Mouse (Mus musculus): ENCODE data around the gene St8sia6.

DNA sequence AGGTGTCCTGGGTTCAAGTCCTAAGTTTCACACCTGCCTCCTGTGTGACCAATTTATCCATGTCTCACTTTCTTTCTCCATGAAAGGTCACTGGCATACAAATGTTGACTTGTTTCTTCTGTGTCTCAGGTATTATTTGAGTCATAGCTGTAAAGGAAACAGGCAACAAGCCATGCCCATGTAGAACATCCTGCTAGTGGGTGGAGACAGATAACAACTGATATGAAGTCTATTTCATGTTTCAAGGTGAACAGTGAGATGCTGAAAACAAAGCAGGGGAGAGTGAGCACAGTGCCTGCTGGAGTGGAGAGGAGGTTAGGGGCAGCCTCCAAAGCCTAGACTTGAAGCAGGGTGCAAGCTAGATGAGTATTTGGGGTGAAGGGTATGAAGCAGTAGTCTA is 33.5 kb downstream of the St8sia6 start:
- no peak for TF ChIP-seq TAL1 (IDR thresholded peaks at IDR 0.05; ENCODE audit: low read length)
- TF ChIP-seq GATA1 (IDR thresholded peaks at IDR 0.05; ENCODE audit: low read length), result no peak
